Mouse (Mus musculus): ENCODE results near the gene Usp45. TPM values are rescaled to one million over a fixed set of nuclear protein-coding genes. Genes with fewer than 3 reads are reported as not detected.

Usp45 gene
- total and polyA plus RNA-seq, 3 experiments = 1.9 to 12.8 (median 10.4) TPM

DNA sequence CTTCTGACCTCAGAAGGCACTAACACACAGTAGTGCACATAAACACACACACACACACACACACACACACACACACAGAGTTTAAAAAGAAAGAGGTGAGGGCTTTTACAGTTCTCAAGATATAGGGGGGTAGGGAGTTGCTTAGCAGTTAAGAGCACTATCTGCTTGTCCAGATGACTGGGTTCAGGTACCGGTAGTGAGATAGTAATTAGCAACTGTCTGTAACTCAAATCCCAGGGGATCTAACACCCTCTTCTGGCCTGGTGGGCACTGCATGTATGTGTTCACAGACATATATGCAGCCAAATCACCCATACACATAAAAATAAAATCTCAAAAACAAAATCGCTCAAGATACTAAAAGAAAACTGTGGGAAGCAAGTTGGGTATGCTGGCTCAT is 34.7 kb downstream of the Usp45 start:
- Histone ChIP-seq H3K9ac (ENCODE audit: low read depth, low read length) (no peak overlapping the region), H3K36me3 (ENCODE audit: control insufficient read depth, insufficient read depth, low read length) (no peaks in the 10 kb centered on the region; the same call in 1 of the 2 replicates), H3K79me2 (replicated peaks; ENCODE audit: control insufficient read depth, insufficient read depth, low read length) (no peaks in the 10 kb centered on the region), H3K4me3 (no peak overlapping the region), H3K27me3 (ENCODE audit: control insufficient read depth, insufficient read depth, low read length) (no peaks in the 10 kb centered on the region), H3K4me1 (ENCODE audit: control insufficient read depth, insufficient read depth, low read length) (no peaks in the 10 kb centered on the region), H3K27ac (no peak overlapping the region)
- intact Hi-C loops (cut with DNase I) = no loop called here
- TF ChIP-seq CTCF (IDR thresholded peaks at IDR 0.05) = no peak
- no peak for TF ChIP-seq EP300 (IDR thresholded peaks at IDR 0.05; ENCODE audit: insufficient read depth, low read depth, low read length)
- no peak for TF ChIP-seq POLR2A (IDR thresholded peaks at IDR 0.05; ENCODE audit: insufficient read depth, low read depth, low read length)
- DNase-seq = no peak
- WGBS = 92% methylated on average over 2 of the region's 2 CpGs

DNA sequence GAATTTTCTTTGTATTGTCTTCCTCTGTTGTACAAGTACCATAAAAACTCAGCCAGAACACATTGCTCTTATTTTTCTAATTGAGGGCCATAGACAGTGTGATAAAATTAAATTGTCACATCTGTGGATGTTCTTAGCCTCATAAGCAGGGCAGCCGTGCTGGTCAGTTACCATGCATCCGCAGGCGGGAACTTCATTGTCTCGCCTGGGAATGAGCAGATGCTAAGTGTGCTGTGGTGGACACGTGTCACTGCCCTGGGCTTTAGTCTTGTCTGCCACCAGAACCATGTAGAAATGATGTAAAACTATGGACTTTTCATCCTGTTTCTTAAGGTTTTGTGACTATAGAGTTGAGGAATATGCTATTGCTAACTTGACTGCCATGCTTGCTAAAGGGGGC is 40.2 kb downstream of the Usp45 start:
- Histone ChIP-seq H3K27me3 (ENCODE audit: control insufficient read depth, insufficient read depth, low read length) (no peaks in the 10 kb centered on the region), H3K4me1 (ENCODE audit: control insufficient read depth, insufficient read depth, low read length) (no peaks in the 10 kb centered on the region), H3K4me3 (no peak overlapping the region), H3K9ac (ENCODE audit: low read depth, low read length) (no peak overlapping the region), H3K36me3 (ENCODE audit: control insufficient read depth, insufficient read depth, low read length) (no peaks in the 10 kb centered on the region), H3K79me2 (replicated peaks; ENCODE audit: control insufficient read depth, insufficient read depth, low read length) (no peaks in the 10 kb centered on the region), H3K27ac (no peak overlapping the region)
- no peak for DNase-seq
- WGBS = 78% methylated on average over 5 of the region's 5 CpGs
- TF ChIP-seq EP300 (IDR thresholded peaks at IDR 0.05; ENCODE audit: insufficient read depth, low read depth, low read length) (no peak), POLR2A (IDR thresholded peaks at IDR 0.05; ENCODE audit: insufficient read depth, low read depth, low read length) (no peak), CTCF (IDR thresholded peaks at IDR 0.05) (no peak)
- intact Hi-C loops (cut with DNase I) = no loop called here

DNA sequence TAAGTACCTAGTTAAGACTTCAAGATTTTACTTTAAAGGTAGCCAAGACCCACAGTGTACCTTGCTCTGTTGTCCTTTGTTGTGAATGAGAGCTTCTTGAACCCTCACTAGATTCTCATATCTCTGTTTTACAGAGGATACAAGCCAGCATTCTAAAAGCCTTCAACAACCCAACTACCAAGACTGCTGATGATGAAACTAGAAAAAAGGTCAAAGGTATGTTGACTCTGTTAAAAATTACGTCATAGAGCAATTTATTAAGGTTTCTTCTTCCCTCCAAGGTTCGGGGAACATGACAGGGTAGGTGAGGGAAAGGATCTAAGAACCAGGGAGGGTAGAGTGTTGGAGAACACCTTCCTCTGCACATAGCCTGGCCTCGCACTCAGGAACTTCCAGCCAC is 43.7 kb downstream of the Usp45 start:
- intact Hi-C loops (cut with DNase I) = no loop called here
- TF ChIP-seq EP300 (IDR thresholded peaks at IDR 0.05; ENCODE audit: insufficient read depth, low read depth, low read length) = no peak
- no peak for TF ChIP-seq POLR2A (IDR thresholded peaks at IDR 0.05; ENCODE audit: insufficient read depth, low read depth, low read length)
- TF ChIP-seq CTCF (IDR thresholded peaks at IDR 0.05) = no peak
- Histone ChIP-seq H3K36me3 (ENCODE audit: control insufficient read depth, insufficient read depth, low read length) (no peaks in the 10 kb centered on the region), H3K27ac (no peak overlapping the region), H3K4me1 (ENCODE audit: control insufficient read depth, insufficient read depth, low read length) (no peaks in the 10 kb centered on the region), H3K79me2 (replicated peaks; ENCODE audit: control insufficient read depth, insufficient read depth, low read length) (no peaks in the 10 kb centered on the region), H3K9ac (ENCODE audit: low read depth, low read length) (no peak overlapping the region), H3K4me3 (no peak overlapping the region), H3K27me3 (ENCODE audit: control insufficient read depth, insufficient read depth, low read length) (no peaks in the 10 kb centered on the region)
- DNase-seq = no peak
- WGBS = 94% methylated on average over 3 of the region's 3 CpGs

DNA sequence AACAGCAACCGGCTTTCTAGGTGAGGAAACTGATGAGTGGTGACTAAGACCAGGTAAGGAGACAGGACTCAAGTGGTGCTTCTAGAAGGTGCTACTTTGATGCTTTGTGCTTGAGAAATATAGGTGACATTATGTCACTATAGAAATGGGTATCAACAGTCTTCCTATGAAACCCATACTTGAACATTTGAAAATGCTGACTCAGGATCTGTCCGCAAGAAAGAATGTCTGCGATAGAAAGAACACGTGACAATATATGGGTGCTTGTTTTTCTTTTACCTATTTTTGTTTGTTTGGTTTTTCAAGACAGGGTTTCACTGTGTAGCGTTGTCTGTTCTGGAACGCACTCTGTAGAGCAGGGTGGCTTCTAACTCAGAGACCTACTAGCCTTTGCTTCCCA is 45.7 kb downstream of the Usp45 start:
- no peak for TF ChIP-seq EP300 (IDR thresholded peaks at IDR 0.05; ENCODE audit: insufficient read depth, low read depth, low read length)
- no peak for TF ChIP-seq CTCF (IDR thresholded peaks at IDR 0.05)
- TF ChIP-seq POLR2A (IDR thresholded peaks at IDR 0.05; ENCODE audit: insufficient read depth, low read depth, low read length) = no peak
- intact Hi-C loops (cut with DNase I) = no loop called here
- no peak for DNase-seq
- Histone ChIP-seq H3K9ac (ENCODE audit: low read depth, low read length) (no peak overlapping the region), H3K79me2 (replicated peaks; ENCODE audit: control insufficient read depth, insufficient read depth, low read length) (no peaks in the 10 kb centered on the region), H3K4me1 (ENCODE audit: control insufficient read depth, insufficient read depth, low read length) (no peaks in the 10 kb centered on the region), H3K36me3 (ENCODE audit: control insufficient read depth, insufficient read depth, low read length) (no peaks in the 10 kb centered on the region; the same call in 1 of the 2 replicates), H3K4me3 (no peak overlapping the region), H3K27ac (no peak overlapping the region), H3K27me3 (ENCODE audit: control insufficient read depth, insufficient read depth, low read length) (no peaks in the 10 kb centered on the region)
- WGBS = 88% methylated on average over 6 of the region's 6 CpGs

DNA sequence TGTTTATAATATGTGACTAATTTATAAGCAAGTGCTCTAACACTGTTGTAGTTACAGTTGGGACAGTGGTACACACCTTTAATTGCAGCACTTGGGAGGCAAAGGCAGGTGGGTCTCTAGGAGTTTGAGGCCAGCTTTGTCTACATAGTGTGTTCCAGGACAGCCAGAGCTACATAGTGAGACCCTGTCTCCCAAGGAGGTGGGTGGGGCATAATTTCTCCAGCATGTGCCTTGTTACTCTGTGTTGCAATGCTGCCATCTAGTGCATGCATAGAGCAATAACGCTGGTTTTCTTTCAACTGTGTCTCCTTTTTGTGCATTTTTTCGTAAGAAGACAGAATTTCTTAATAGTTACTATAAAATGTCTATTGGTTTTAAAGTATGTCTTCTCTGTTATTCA is 47.1 kb downstream of the Usp45 start:
- H3K27me3 ChIP-seq (ENCODE audit: control insufficient read depth, insufficient read depth, low read length) = no peaks in the 10 kb centered on the region
- intact Hi-C loops (cut with DNase I) = loop anchor here (2.0 kb wide), 2 partner anchors 87 to 277 kb away; partner anchors contain the start of gene Ccnc
- no peaks in the 10 kb centered on the region; the same call in 1 of the 2 replicates for H3K36me3 ChIP-seq (ENCODE audit: control insufficient read depth, insufficient read depth, low read length)
- TF ChIP-seq CTCF (IDR thresholded peaks at IDR 0.05) (peak; percentile 95; the same call in 1 of the 2 replicates), POLR2A (IDR thresholded peaks at IDR 0.05; ENCODE audit: insufficient read depth, low read depth, low read length) (no peak), EP300 (IDR thresholded peaks at IDR 0.05; ENCODE audit: insufficient read depth, low read depth, low read length) (0 out of 2 replicates have a peak, but pooled peaks have one; percentile 20)
- H3K4me3 ChIP-seq = no peak overlapping the region
- no peaks in the 10 kb centered on the region for H3K4me1 ChIP-seq (ENCODE audit: control insufficient read depth, insufficient read depth, low read length)
- WGBS = 43% methylated on average over 2 of the region's 2 CpGs
- H3K79me2 ChIP-seq (replicated peaks; ENCODE audit: control insufficient read depth, insufficient read depth, low read length) = no peaks in the 10 kb centered on the region
- peak; percentile 21 to 28 for DNase-seq
- H3K27ac ChIP-seq = no peak overlapping the region
- H3K9ac ChIP-seq (ENCODE audit: low read depth, low read length) = no peak overlapping the region

DNA sequence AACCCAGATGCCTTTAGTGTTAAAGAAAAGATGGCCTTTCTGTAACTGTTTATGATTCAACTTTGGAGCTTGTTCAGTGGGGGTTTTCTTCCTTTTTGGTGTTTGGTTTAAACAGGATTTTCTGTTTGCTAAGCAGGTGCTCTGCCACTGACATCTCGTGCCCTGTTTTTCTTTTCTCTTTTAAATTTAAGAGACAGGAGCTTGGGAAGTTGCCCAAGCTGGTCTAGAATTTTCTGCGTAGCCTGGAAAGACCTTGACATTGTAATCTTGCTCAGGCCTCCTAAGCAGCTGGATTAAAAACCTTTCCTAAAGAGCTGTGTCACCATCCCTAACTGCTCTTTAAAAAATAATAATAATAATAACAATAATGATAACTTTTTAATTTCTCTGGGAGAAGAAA is 59.7 kb downstream of the Usp45 start:
- intact Hi-C loops (cut with DNase I) = no loop called here
- Histone ChIP-seq H3K79me2 (replicated peaks; ENCODE audit: control insufficient read depth, insufficient read depth, low read length) (no peaks in the 10 kb centered on the region), H3K4me1 (ENCODE audit: control insufficient read depth, insufficient read depth, low read length) (no peaks in the 10 kb centered on the region), H3K27ac (no peak overlapping the region), H3K9ac (ENCODE audit: low read depth, low read length) (no peak overlapping the region), H3K36me3 (ENCODE audit: control insufficient read depth, insufficient read depth, low read length) (no peaks in the 10 kb centered on the region; the same call in none of the 2 replicates), H3K4me3 (no peak overlapping the region), H3K27me3 (ENCODE audit: control insufficient read depth, insufficient read depth, low read length) (no peaks in the 10 kb centered on the region)
- TF ChIP-seq POLR2A (IDR thresholded peaks at IDR 0.05; ENCODE audit: insufficient read depth, low read depth, low read length) = no peak
- no peak for TF ChIP-seq CTCF (IDR thresholded peaks at IDR 0.05)
- TF ChIP-seq EP300 (IDR thresholded peaks at IDR 0.05; ENCODE audit: insufficient read depth, low read depth, low read length) = no peak
- DNase-seq = no peak
- 78% methylated on average over 2 of the region's 2 CpGs for WGBS

Measured in heart, adult 2 months (tissue).